ENCODE assay signal across 8 mouse cellular contexts in genomic region chr11:87404111-87404853, GRCm38 (mm10). TPM values are rescaled to one million over a fixed set of nuclear protein-coding genes. Genes with fewer than 3 reads are reported as not detected.
DNase-seq lines count a peak whose midpoint lies in the region; ATAC-seq and TF ChIP-seq lines count a peak whose summit lies in the region.

No protein-coding gene starts in this region.

- H3K27me3 ChIP-seq in ES-Bruce4 (ENCODE audit: control insufficient read depth, insufficient read depth, low read length, poor library complexity, severe bottlenecking) = no peaks in the 10 kb centered on the region
- no peaks in the 10 kb centered on the region for H3K27me3 ChIP-seq in forebrain, embryonic 14.5 days (replicated peaks; ENCODE audit: control insufficient read depth, insufficient read depth, low read length)

- 2% methylated on average over 57 of the region's 58 CpGs for WGBS in forebrain, embryonic 14.5 days
- 1% methylated on average over 57 of the region's 58 CpGs for WGBS in lung, adult 2 months

- intact Hi-C loops in heart, postnatal 25 days (cut with DNase I) = loop anchor here (2.0 kb wide), 1 partner anchor 17 kb away; no protein-coding TSS in a partner anchor

- no peak for TF ChIP-seq CTCF in ES-Bruce4 (IDR thresholded peaks at IDR 0.05; ENCODE audit: low read depth, low read length)
- TF ChIP-seq CTCF in lung, adult 2 months (IDR thresholded peaks at IDR 0.05; ENCODE audit: insufficient read depth, low read length) = no peak

- peak overlapping the region; percentile 69 for H3K4me2 ChIP-seq in forebrain, embryonic 14.5 days (ENCODE audit: low read length)

- no peaks in the 10 kb centered on the region for H3K36me3 ChIP-seq in ES-Bruce4 (ENCODE audit: control insufficient read depth, insufficient read depth, low read length, poor library complexity, severe bottlenecking)
- no peaks in the 10 kb centered on the region for H3K36me3 ChIP-seq in forebrain, embryonic 14.5 days (ENCODE audit: control insufficient read depth, insufficient read depth, low read length)

- TF ChIP-seq POLR2A in ES-Bruce4 (IDR thresholded peaks at IDR 0.05; ENCODE audit: insufficient read depth, low read length) = peak; percentile 92
- TF ChIP-seq POLR2A in lung, adult 2 months (IDR thresholded peaks at IDR 0.05; ENCODE audit: borderline replicate concordance, extremely low read depth, low read depth, low read length) = peak; percentile 83; the same call in 1 of the 2 replicates

- TF ChIP-seq EP300 in ES-Bruce4 (IDR thresholded peaks at IDR 0.05; ENCODE audit: insufficient read depth, low read depth, low read length) = 0 out of 2 replicates have a peak, but pooled peaks have one; percentile 31

- H3K9ac ChIP-seq in ES-Bruce4 (ENCODE audit: low read depth, poor library complexity, severe bottlenecking) = peak overlapping the region; percentile 95
- peak overlapping the region; percentile 82 for H3K9ac ChIP-seq in forebrain, embryonic 14.5 days (ENCODE audit: low read length)

- peak; percentile 76; the same call in 1 of the 2 replicates for ATAC-seq in cerebellum, adult (ENCODE audit: insufficient number of reproducible peaks, low FRiP score, low TSS enrichment)
- ATAC-seq in forebrain, embryonic 14.5 days = peak; percentile 93
- ATAC-seq in neutrophil, adult 5-6 weeks (ENCODE audit: extremely low read depth, insufficient number of reproducible peaks, low FRiP score, poor library complexity, severe bottlenecking) = peak; percentile 95

- peak; percentile 97 for DNase-seq in forebrain, embryonic 14.5 days (ENCODE audit: low spot score)
- DNase-seq in heart, postnatal 25 days (ENCODE audit: low spot score) = peak; percentile 90
- peak; percentile 94 to 96 for DNase-seq in layer of hippocampus, adult 18-20 months (ENCODE audit: low spot score in 2 of 2)
- peak; percentile 97 for DNase-seq in lung, adult 2 months
- DNase-seq in thymus, adult 18-20 months = peak; percentile 93 to 94

- H3K4me3 ChIP-seq in ES-Bruce4 (ENCODE audit: low read depth, low read length) = peak overlapping the region; percentile 95
- peak overlapping the region; percentile 58 for H3K4me3 ChIP-seq in forebrain, embryonic 14.5 days (ENCODE audit: low read depth, low read length)
- H3K4me3 ChIP-seq in lung, adult 2 months (replicated peaks; ENCODE audit: extremely low read depth, low read depth, low read length) = peak overlapping the region; percentile 70

- no peaks in the 10 kb centered on the region for H3K9me3 ChIP-seq in ES-Bruce4 (replicated peaks; ENCODE audit: control insufficient read depth, insufficient read depth, low read length, poor library complexity, severe bottlenecking)
- H3K9me3 ChIP-seq in forebrain, embryonic 14.5 days (replicated peaks; ENCODE audit: control insufficient read depth, low read length) = no peaks in the 10 kb centered on the region

- H3K4me1 ChIP-seq in ES-Bruce4 (ENCODE audit: control insufficient read depth, insufficient read depth, low read length) = no peaks in the 10 kb centered on the region
- no peaks in the 10 kb centered on the region; the same call in 1 of the 2 replicates for H3K4me1 ChIP-seq in forebrain, embryonic 14.5 days (ENCODE audit: control insufficient read depth, insufficient read depth, low read length)
- no peaks in the 10 kb centered on the region for H3K4me1 ChIP-seq in lung, adult 2 months (ENCODE audit: control insufficient read depth, insufficient read depth, low read length)

- H3K27ac ChIP-seq in ES-Bruce4 (ENCODE audit: insufficient read depth, low read length) = peak overlapping the region; percentile 93
- H3K27ac ChIP-seq in forebrain, embryonic 14.5 days (ENCODE audit: low read depth, low read length) = peak overlapping the region; percentile 96

RNA-seq across cellular contexts. Expression of gene Rad51c, which starts 0.5 kb away (rescaled TPM):
- 30.9 and 31.0 TPM in 2 replicates for polyA plus RNA-seq in ES-Bruce4 (2011; ENCODE audit: insufficient read depth, insufficient read length, low read depth, missing spikeins)
- 4.5 and 8.1 TPM in 2 replicates for polyA plus RNA-seq in forebrain, embryonic 14.5 days (2014; fragmentation: Nextera tagmentation; extraction: Ambion mirVana)
- total RNA-seq in heart, postnatal 25 days (2021) = 1 to 10 TPM; 1.6 to 1.7 TPM
- total RNA-seq in layer of hippocampus, adult 18-20 months (2021) = 1 to 10 TPM; 4.5 to 4.6 TPM
- 0.36 and 0.44 TPM in 2 replicates for polyA plus RNA-seq in lung, adult 2 months (2012; rRNA removed)
- 4.2 and 9.9 TPM in 2 replicates for total RNA-seq in neutrophil, adult 5-6 weeks (2017)

RNA-seq across cellular contexts. Expression of gene Tex14, which starts 0.6 kb away (rescaled TPM):
- 15.9 and 17.9 TPM in 2 replicates for polyA plus RNA-seq in ES-Bruce4 (2011; ENCODE audit: insufficient read depth, insufficient read length, low read depth, missing spikeins)
- polyA plus RNA-seq in forebrain, embryonic 14.5 days (2014; fragmentation: Nextera tagmentation; extraction: Ambion mirVana) = 0.21 and 0.24 TPM in 2 replicates
- under 1 TPM; 0.36 to 0.47 TPM for total RNA-seq in heart, postnatal 25 days (2021)
- under 1 TPM; 0.15 to 0.23 TPM for total RNA-seq in layer of hippocampus, adult 18-20 months (2021)
- polyA plus RNA-seq in lung, adult 2 months (2012; rRNA removed) = 0.39 and 0.45 TPM in 2 replicates
- 2.2 and 4.8 TPM in 2 replicates for total RNA-seq in neutrophil, adult 5-6 weeks (2017)

RNA-seq across cellular contexts. Expression of gene Ppm1e, which starts 45.5 kb away (rescaled TPM):
- 1.2 and 1.4 TPM in 2 replicates for polyA plus RNA-seq in ES-Bruce4 (2011; ENCODE audit: insufficient read depth, insufficient read length, low read depth, missing spikeins)
- 22.3 and 25.1 TPM in 2 replicates for polyA plus RNA-seq in forebrain, embryonic 14.5 days (2014; fragmentation: Nextera tagmentation; extraction: Ambion mirVana)
- 10 to 100 TPM in 1 of 2 experiments, 1 to 10 TPM in 1; 8.1 to 10.0 TPM for total RNA-seq in heart, postnatal 25 days (2021)
- 100 to 1,000 TPM; 239 to 249 TPM for total RNA-seq in layer of hippocampus, adult 18-20 months (2021)
- 0.27 and 0.46 TPM in 2 replicates for polyA plus RNA-seq in lung, adult 2 months (2012; rRNA removed)
- 4.1 and 5.4 TPM in 2 replicates for total RNA-seq in neutrophil, adult 5-6 weeks (2017)

Comparison
In these comparisons a context has a peak if more than half of its experiments do, and no peak if none do; other contexts are left out.
1. Peak in every context shown above with its lines: DNase-seq, ATAC-seq, H3K4me3 ChIP-seq and H3K27ac ChIP-seq.
2. RNA of gene Ppm1e, which starts 45.5 kb away (total RNA-seq): 239 to 249 TPM in layer of hippocampus, adult 18-20 months; 8.1 to 10.0 TPM in heart, postnatal 25 days and 4.1 to 5.4 TPM in neutrophil, adult 5-6 weeks; every median in the first group is over 10 times any median in the second.